Mouse (Mus musculus): ENCODE results near the gene Crk.
A peak's percentile ranks its signal among the peaks of the same experiment; 100 is the strongest.
"Not testable (repeated sequence)": the region's sequence is repeated elsewhere in the genome, so short reads cannot be mapped to it uniquely, and the experiment has no call there.

Crk gene

DNA sequence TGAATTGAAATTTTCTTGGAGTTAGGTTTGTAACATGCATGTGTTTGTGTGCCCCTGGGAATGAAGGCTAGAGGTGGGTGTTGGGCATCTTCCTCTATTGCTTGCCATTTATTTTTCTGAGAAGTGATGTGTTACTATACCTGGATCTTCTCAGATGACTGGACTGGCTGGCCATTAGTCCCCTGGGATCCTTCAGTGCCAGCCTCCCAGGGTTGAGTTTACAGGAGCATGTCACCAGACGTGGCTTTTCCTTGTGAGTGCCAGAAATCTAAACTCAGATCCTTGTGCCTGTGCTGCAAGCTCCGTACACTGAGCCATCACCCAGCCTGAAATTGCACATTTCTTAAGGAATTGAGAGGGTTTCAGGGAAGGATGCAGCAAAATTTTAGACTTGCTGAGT lies 5.9 kb downstream of the Crk start:
- no peak for DNase-seq (ENCODE audit: low read depth, low spot score)

- peak; percentile 13 for DNase-seq (ENCODE audit: low read depth, low spot score)
Measured at GRCm38 (mm10) chr11:75687343-75687993, 8.4 kb downstream of the Crk start.

- no peak for DNase-seq (ENCODE audit: low read depth, low spot score)
Measured at GRCm38 (mm10) chr11:75688132-75688531, 9.1 kb downstream of the Crk start.

DNA sequence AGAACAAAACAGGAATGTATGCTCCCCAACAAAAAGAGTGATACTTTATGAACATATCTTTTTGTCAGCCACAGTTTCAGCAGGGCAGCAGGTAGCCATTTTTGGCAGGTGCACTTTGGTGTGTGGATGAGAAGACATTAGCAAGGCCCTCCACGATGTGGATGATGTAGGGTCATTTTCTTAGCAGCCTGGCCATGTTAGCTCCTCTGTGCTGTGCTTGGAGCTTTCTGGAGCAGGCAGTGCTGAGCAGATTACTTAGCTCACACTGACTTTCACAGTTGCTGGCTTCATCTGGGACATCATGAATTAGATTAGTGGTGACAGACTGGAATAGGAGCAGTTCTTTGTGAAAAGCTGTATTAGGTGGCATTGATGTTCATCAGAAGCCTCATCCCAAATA lies 10.9 kb downstream of the Crk start:
- no peak for DNase-seq (ENCODE audit: low read depth, low spot score)

DNA sequence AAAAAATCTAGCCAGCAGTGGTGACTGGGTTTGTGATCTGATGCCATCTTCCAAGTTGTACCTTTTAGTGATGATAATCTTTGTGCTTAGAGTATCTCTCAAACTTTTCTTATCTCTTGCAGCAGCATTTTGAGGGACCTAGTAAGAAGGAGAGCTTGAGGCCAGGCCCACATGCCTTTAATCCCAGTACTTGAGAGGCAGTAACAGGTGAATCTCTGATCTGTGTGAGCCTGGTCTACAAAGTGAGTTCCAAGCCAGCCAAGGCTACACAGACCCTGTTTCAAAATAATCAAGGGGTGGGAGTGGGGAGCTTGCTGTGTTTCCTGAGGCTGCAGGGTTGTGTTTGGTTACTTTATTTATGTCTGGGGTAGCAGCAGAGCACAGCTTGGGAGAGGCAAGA lies 12.0 kb downstream of the Crk start:
- no peak for DNase-seq (ENCODE audit: low read depth, low spot score)

DNA sequence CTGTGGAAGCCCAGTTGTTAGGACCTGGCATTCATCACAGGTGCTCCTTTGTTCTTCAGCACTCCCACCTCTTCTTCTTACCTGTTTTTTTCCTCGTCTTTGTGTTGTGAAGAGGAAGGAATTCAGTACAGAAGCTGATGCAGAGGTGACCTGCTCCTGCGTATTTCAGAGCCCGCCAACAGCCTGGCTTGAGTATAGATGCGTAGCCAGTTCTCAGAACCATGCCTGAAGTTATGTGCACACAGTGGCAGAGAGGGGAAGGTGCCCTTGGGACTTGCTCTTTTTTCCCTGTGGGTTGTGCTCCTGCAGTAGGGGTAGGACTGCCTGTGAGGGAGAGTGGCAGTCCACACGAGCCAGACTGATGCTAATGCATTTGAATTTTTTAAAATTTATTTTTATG lies 14.5 kb downstream of the Crk start:
- DNase-seq (ENCODE audit: low read depth, low spot score): no peak

DNA sequence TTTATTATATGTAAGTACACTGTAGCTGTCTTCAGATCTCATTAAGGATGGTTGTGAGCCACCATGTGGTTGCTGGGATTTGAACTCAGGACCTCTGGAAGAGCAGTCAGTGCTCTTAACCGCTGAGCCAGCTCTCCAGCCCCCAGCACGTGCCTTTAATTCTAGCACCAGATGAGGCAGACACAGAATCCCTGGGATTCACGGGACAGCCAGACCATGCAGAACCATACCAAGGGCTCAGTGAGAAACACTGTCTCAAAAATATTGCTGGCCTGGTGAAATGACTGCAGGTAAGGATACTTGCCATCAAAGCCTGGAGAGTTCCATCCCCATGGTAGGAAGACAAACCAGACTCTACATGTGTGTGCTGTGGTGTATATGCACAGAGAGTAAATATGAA lies 18.4 kb downstream of the Crk start:
- not testable (repeated sequence) for DNase-seq (ENCODE audit: low read depth, low spot score)

DNA sequence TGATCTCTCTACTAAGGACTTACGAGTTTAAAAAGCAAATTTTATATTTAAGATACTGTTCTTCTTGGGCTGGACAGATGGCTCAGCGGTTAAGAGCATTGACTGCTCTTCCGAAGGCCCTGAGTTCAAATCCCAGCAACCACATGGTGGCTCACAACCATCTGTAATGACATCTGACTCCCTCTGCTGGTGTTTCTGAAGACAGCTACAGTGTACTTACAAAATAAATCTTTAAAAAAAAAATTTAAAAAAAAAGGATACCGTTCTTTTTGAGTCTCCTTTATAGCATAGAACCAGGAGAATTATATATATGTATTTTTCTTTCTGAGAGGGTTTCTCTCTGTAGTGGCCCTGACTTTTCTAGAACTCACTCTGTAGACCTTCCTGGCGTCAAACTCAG lies 21.5 kb downstream of the Crk start:
- no peak for DNase-seq (ENCODE audit: low read depth, low spot score)

DNA sequence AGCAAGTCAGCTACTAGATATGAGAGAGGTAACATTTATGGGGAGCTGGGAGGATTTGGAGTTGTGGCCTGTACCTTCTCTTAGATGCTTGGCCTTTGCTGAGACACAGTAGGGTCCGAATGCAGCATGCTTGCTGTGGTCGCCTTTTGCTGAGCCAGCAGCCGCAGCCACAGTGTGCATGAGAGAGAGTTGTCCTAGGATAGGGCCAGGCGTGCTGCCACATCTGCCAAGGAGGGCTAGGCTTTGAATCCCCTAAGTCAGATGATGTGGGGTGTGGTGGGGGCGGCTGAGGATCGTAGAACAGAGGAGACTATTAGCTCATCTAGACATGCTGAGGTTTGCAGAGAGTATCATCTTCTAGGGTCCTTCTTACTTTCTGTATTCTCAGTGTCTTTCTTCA lies 23.7 kb downstream of the Crk start:
- DNase-seq (ENCODE audit: low read depth, low spot score): no peak

GRCm38 (mm10) chr11:75703748-75704147 lies 24.7 kb downstream of the Crk start:
- no peak for DNase-seq (ENCODE audit: low read depth, low spot score)

- DNase-seq (ENCODE audit: low read depth, low spot score): no peak
Measured at GRCm38 (mm10) chr11:75713949-75714348, 34.9 kb downstream of the Crk start.

DNA sequence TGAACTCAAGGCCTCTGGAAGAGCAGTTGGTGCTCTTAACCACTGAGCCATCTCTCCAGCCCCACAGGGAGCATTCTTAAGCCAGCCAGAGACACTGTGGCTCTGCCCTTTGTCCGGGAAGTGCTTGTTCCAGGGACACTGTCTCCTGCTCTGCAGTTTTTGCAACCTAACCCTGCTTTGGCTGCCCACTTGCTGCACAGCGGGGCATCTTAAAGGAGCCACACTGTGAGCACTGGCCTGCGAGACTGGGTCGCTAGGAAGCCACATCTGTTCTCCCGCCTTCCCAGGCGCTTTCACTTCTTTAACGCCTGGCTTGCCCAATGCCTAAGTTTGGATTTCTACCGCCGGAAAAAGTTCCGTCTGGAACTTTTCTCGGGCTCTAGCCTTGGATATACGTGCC lies 36.5 kb downstream of the Crk start:
- DNase-seq (ENCODE audit: low read depth, low spot score): no peak

DNA sequence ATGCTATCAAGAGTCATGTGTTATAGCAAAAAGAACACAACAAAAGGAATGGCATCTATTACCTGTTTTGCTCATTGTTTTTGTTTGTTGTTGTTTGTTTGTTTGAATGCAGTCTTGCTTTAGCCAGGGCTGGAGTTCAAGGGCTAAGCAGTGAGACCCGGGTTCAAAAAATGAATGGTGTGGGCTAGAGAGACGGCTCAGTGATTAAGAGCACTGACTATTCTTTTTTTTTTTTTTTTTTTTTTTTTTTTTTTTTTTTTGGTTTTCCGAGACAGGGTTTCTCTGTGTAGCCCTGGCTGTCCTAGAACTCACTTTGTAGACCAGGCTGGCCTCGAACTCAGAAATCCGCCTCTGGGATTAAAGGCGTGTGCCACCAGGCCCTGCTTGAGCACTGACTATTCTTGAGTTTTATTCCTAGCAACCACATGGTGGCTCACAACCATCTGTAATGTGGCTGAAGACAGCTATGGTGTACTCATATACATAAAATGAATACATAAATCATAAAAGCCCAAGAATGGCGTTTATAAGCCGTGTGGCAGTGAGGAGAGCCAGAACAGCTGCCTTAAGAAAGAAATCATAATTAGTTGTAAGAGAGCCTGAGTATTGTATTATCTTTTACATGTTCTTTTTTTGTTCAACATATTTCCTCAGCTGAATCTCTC lies 37.7 kb downstream of the Crk start:
- DNase-seq (ENCODE audit: low read depth, low spot score): no peak

- no peak for DNase-seq (ENCODE audit: low read depth, low spot score)
Measured at GRCm38 (mm10) chr11:75722339-75722738, 43.3 kb downstream of the Crk start.

DNA sequence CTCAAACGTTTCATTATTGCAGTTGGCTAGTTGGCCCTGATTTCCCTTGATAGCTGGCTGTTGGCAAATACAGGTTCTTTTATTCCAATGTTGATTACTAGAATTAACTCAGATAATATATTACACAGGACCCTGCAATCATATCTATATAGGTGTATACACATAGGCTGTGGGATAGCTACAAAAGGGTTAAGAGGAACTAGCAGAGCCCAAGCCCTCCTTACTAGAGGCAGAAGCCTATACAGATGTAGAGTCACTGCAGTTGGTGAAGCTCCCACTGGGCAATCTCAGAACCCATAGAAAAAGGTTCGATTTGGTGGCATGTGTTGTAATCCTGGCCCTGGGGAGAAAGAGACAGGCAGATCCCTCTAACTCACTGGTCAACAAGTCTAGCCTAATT lies 48.1 kb downstream of the Crk start:
- DNase-seq (ENCODE audit: low read depth, low spot score): no peak

DNA sequence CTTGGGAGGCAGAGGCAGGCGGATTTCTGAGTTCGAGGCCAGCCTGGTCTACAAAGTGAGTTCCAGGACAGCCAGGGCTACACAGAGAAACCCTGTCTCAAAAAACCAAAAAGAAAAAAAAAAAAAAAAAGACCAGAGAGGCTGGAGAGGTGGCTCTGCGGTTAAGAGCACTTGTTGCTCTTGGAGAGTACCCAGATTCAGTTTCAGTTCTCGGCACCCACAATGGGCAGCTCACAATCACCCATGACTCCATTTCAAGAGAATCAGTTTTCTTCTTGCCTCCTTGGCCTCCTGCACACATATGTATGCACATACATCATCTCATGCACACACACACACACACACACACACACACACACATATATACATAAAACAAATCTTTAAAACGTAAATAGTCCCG lies 48.6 kb downstream of the Crk start:
- DNase-seq (ENCODE audit: low read depth, low spot score): not testable (repeated sequence)

GRCm38 (mm10) chr11:75732434-75733226 lies 53.6 kb downstream of the Crk start, which contains the start of gene Ywhae:
Ywhae (plus strand) TSS chr11:75732869.
- peak; percentile 94 for DNase-seq (ENCODE audit: low read depth, low spot score)

- no peak for DNase-seq (ENCODE audit: low read depth, low spot score)
Measured at GRCm38 (mm10) chr11:75733227-75733940, 54.3 kb downstream of the Crk start.

- DNase-seq (ENCODE audit: low read depth, low spot score): no peak
Measured at GRCm38 (mm10) chr11:75735462-75736252, 56.6 kb downstream of the Crk start.

- DNase-seq (ENCODE audit: low read depth, low spot score): no peak
Measured at GRCm38 (mm10) chr11:75736978-75737377, 57.9 kb downstream of the Crk start.

- DNase-seq (ENCODE audit: low read depth, low spot score): no peak
Measured at GRCm38 (mm10) chr11:75737806-75738476, 58.9 kb downstream of the Crk start.

Measured in mesoderm, embryonic 11.5 days (tissue).